Mouse (Mus musculus) right cerebral cortex, postnatal 4 days (tissue): Measurements from ENCODE around the gene Olfr1391.
"Not testable (repeated sequence)": the region's sequence is repeated elsewhere in the genome, so short reads cannot be mapped to it uniquely, and the experiment has no call there.

Experiments
- DNase-seq: peaks from one replicate; pipeline ENCODE4 v3.0.0-alpha.2; 2022

Olfr1391 gene

DNA sequence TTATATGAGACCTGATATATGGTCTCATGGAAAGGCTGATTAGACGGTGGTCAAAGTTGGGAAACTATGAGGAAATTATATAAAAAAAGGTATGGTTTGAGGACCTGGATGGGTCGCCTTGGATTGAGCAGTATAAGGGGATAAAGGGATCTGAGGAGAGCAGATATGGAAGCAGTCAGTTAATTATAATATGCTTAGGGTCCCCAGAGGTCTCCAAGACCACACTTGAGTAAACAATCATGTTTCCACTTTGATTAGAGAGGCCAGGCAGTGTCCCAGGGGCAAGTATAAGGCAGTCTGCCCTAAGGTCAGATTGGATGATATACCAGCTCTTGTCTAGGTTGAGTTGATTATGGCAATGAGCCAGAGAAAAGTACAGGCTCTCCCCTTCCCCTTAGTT is at the start of gene Olfr1391:
TSS of gene Olfr1391 (plus strand) at position 301 of the 400 bp plus-strand sequence.
- no peak for DNase-seq

DNA sequence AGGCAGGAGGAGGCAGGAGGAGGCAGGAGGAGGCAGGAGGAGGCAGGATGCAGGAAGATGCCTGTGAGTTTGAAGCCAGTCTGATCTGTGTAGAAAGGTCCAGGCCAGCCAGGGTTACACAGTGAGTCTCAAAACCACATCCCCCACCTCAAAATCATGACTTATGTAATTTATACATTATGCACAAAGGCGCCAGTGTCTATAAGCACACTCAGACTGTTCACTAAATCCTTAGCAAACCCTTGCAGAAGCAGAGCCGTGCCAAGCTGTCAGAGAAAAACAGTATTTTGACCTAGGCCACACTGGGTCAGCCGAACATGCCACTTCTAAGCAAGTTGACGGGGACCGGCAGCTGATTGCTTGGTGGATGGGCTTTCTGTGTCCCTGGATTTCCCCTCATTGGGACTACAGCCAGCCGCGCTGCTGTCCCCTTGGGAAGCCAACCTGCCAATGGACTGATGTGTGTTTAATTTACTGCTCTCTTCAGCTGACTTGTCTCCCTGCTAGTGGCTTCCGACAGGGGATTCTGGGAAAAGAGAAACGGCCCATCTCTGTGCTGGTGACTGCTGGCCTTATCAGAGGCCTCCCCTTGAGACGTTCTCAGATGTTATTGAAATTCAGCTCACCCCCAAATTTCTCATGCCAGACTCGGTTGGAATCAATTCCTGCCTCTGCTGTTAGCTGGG is 48.6 kb upstream of the Olfr1391 start:
- no peak for DNase-seq

DNA sequence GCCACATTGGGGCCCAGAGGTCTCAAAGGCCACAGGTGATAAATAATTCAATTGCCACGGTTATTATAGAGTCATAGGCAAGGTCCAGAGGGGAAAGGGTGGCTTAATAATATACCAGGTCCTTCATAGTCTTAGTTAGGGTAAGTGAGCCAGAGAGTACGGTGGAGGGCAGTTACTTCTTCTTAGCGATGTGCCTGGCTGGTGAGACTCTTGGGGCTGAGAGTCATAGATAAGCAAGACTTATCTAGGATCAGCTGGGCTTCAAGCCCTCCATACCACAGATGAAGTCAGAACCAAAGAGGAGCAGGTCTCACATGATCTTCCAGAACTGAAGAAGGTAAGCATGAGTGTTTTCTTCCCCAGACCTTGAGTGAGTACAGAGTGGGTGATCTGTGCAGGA is 44.3 kb upstream of the Olfr1391 start, which contains the start of gene Olfr1393:
TSS of gene Olfr1393 (plus strand) at position 83 of the 400 bp plus-strand sequence.
- no peak for DNase-seq

DNA sequence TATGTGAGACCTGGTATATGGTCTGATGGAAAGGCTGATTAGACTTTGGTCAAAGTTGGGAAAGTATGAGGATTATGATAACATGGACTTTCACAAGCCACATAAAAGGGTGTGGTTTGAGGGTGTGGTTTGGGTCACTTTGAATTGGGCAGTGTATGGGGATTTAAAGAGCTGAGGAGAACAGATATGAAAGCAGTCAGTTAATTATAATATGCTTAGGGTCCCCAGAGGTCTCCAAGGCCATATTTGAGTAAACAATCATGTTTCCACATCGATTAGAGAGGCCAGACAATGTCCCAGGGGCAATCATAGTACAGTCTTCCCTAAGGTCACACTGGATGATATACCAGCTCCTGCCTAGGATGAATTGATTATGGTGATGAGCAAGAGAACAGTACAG is 37.6 kb upstream of the Olfr1391 start, which contains the start of gene Olfr1392:
TSS of gene Olfr1392 (plus strand) at position 301 of the 400 bp plus-strand sequence.
- not testable (repeated sequence) for DNase-seq

DNA sequence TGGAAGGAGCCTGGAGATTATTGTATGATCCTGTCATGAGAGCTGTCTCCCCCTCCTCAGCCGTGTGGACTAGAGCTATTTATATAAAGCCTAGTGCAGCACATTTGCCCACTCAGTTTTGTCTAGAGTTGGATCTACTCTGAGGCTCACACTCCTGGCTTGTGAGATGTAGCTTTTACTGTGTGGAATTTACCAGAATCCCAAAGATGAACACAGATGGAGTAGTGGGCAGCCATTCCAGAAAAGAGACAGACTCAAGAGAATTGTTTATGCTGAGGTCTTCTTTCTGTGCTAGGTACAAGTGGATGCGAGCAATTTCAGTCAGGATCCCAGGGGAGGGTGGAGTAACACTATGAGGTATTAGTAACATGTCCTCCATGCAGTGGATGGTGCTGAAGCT is 35.3 kb upstream of the Olfr1391 start:
- no peak for DNase-seq

DNA sequence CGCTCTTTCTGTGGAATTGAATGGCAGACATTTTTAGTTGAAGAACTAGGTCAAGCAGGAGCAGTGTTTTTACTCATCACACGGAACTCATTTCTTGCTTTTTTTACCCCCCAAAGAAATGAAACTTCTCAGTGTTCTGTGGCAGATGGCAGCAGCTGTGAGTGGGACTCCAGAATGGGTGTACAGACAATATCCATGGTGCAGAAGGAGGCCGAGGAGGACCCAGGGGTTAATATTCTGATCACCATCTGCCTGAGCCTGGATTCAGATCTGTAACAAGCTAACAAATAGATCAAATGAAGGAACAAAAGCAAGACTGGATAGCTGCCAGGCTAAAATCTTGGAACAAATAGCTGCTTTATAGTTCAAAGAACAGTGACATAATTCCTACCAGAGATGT is 29.8 kb upstream of the Olfr1391 start:
- no peak for DNase-seq

DNA sequence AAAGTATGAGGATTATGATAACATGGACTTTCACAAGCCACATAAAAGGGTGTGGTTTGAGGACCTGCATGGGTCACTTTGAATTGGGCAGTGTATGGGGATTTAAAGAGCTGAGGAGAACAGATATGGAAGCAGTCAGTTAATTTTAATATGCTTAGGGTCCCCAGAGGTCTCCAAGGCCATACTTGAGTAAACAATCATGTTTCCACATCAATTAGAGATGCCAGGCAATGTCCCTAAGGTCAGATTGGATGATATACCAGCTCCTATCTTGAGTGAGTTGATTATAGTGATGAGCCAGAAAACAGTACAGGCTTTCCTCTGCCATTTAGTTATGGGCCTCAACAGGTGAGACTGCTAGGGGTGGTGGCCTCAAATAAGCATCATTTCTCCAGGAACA is 18.1 kb upstream of the Olfr1391 start, which contains the start of gene Olfr10:
TSS of gene Olfr10 (plus strand) at position 301 of the 400 bp plus-strand sequence.
- no peak for DNase-seq

DNA sequence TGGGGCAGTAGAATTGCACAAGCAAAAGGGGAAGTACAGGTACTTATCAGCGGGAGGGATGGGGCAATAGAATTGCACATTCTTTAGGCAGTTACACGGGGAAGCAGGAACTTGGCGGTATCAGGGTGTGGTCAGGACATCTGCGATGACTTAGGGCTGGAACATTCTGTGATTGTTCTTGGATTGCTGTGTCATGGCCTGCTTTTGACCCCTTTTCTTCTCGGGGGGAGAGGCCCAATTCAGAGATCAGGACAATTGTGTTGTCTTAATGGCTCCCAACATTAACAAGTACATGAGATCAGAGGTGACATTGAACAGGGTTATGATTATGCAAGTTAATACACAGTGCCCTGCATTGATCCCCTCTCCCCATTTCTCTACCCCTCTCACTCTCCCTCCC is 14.0 kb upstream of the Olfr1391 start:
- not testable (repeated sequence) for DNase-seq

DNA sequence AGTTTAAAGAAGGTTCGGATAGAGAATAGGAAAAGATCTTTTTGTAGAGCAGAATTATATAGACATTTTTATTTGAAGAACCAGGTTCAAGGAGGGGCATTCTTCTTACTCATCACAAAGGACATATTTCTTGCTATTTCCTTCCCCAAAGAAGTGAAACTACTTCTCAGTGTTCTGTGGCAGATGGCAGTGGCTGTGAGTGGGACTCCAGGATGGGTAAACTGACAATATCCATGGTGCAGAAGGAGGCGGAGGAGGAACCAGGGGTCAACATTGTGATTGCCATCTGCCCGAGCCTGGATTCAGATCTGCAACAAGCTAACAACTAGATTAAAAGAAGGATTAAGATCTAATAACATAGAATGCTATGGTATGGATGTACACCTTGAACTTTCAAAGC is 4.2 kb downstream of the Olfr1391 start:
- no peak for DNase-seq

DNA sequence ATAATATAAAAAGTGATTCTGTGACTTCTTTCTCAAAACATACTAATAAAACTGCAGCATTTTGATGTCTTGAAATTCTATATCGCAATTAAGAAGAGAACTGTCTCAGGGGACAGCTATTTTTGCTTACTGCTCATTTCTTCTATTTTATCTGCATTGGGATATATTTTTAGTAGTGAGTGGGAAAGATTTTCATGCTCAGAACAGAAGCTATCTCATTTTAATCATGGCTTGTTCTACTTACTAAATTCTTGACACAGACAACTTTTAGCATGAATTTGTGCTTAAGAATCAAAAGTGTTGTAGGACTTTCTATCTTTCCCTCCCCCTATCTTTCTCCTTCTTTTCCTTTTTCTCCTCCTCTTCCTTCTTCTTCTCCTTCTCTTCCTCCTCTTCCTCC is 7.1 kb downstream of the Olfr1391 start:
- DNase-seq: no peak

DNA sequence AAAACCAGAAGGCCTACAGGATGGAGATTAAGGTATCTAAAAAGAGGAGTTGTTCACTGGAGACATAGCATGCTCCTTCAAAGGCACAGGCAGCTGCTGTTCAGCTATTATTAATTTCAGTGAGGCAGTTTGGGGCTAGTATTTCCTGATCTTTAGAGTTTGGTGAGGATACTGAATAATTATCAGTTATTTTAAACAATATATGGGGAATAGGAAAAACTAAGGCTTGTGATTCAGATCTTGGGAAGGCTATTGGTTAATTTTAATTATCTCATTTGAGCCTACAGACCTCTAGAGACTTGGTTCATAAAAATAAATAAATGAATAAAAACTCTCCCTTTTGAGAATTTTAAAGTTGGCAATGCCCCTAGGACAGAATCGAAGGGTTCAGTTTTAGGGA is 12.3 kb downstream of the Olfr1391 start, which contains the start of gene Olfr1390:
TSS of gene Olfr1390 (plus strand) at position 301 of the 400 bp plus-strand sequence.
- DNase-seq: no peak

DNA sequence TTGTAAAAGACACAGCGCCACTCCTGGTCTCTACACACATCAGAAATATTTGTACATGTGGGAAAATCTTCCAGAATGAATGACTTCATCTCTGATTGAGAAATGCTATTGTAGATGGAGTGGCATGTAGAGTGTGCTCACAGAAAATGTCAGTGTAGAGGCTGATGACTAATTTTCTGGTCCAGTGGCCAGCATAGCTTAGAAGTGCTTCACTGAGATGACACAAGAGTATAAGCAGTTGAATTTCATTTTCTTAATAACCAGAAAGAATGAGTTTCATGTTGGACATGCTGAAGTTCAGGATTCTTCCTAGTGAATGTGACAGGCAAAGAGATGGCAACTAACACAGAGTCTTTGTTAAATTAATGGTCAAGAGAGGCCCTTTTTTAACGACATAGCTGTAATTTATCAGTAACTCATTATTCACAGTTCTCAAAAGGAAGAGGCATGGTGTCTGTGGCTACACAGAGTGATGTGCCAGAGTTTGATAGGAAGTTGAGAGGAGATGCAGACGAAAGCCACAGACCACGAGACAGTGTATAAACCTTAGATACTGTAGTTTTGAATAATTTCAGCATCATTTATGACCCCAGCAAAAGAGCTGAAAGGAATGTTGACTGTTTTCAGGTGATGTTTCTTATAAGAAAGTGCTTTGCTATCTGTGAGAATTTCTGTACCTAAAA is 14.7 kb downstream of the Olfr1391 start:
- DNase-seq: no peak
